Mouse (Mus musculus) common myeloid progenitor, adult 5-6 weeks (primary cell): ENCODE measurements around the gene Ganc. TPM values are rescaled to one million over a fixed set of nuclear protein-coding genes. Genes with fewer than 3 reads are reported as not detected.

Source experiments
- ATAC-seq: replicated peaks from 2 replicates; pipeline ENCODE4 v1.8.0; 2016; ENCODE audit warnings: low read depth, mild to moderate bottlenecking, moderate TSS enrichment, inconsistent platforms; ENCODE audit not compliant: poor library complexity, severe bottlenecking
- total RNA-seq: library from RNA; stranded (forward); fragments of 200-1000, 187-1606 nt; gene quantifications from 2 replicates; pipeline ENCODE4 v1.2.3, GENCODE M21; 2017

Gene Ganc
- total RNA-seq, result 20.6 and 21.9 TPM in 2 replicates

DNA sequence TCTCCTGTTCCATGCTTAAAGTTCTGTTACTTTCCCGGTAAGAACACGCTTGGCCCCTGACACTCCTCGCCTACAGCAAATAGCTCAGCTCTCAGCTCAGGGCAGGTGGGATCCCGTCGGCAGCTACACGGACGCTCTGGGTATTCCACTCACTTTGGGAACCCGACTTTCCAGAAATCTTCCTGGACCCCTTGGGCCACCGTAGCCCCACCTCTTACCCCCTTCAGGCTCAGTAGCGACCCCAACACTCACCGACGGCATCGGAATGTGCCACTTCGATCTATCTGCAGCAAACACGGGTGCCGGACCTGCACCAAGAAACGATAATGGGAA is at the start of gene Ganc:
Gene Ganc (plus strand): TSS at position 244 of the 333 bp plus-strand sequence.
- ATAC-seq, result peak; percentile 52

DNA sequence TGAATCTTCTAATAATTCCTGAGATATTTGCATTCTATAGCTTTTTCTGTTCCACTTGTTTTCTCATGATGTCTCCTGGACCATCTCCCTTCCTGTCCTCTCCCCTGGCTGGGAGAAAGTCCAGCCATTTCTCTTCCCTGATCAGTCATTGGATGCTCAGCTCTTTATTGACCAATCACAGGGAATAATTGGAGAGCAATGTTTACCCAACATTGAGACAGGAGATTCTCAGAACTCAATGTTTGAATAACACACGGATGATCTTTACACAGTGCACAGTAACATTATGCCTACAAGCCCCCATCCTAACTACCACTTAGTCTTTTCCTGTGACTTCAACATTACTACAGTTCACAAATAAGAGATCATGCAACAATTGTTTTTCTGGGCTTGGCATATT is 43.3 kb upstream of the Ganc start:
- no peak for ATAC-seq

DNA sequence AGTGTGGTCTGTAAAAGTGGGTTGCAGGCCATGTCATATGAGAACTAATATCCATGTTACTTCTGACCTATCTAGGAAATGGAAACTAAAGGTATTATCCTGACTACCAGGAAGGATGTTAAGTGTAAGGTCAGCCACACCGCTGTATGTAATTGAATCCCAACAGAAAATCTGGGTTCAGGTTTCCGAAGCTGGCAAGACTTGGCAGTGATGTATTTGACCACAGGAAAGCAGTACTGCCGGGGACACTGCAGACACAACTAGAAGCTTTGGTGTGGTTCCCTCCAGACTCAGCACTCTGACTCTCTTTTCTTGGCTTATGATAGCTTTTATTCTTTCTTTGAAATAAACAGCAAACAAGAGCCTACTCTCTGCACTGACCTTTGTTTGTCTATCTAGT is 37.2 kb upstream of the Ganc start:
- no peak for ATAC-seq

DNA sequence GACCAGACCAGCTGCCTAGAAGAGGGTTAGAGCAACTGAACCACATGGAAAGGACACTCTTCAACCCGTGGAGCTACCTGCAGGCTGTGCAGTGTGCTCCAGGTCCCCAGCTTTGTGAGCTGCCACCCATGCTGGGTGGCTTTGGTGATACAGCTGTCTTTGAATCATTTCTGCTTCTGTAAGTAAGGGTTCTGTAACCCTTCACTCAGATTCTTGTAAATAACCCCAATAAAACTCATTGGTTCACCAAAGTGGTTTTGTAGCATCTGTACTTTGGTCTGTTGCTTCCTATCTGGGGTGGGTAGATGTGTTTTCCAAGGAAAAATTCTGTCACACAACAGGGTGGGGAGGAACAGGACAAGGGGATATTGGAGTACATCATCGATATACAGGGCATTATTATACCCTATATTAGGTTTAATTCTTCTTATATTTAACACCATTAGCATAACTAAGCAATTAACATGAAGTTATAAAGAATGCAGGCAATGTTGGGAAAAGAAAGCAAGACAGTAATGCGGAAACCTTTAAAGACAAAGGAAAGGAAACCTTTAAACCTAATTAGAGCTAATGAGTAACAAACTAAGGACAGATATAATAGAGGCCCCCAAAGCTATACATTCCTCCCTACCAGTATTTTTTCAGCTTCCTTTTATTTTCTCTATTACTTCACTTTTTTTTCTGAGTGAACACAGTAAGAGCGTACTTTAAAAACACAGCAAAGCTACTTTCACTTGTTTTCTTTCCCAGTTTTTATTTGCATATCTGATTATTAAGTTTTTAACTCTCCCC is 36.1 kb upstream of the Ganc start:
- ATAC-seq, result no peak

DNA sequence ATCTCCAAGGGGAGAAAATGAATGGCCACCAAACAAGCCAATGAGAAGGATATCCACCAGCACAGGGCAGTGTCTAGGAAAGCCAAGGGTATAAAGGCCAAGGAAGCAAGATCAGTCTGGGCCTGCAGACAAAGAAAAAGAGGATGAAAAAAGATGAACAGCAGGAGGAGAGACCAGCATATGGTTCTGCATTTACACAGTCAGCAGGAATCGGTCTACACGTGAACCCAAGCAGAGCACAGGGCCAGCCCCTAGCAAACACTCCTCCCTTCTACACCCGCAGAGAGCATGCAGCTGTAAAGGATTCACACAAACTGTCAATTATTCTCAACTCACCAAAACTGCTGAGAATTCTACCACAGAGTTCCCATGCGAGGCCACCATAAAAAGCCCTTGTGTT is 29.8 kb upstream of the Ganc start:
- no peak for ATAC-seq

DNA sequence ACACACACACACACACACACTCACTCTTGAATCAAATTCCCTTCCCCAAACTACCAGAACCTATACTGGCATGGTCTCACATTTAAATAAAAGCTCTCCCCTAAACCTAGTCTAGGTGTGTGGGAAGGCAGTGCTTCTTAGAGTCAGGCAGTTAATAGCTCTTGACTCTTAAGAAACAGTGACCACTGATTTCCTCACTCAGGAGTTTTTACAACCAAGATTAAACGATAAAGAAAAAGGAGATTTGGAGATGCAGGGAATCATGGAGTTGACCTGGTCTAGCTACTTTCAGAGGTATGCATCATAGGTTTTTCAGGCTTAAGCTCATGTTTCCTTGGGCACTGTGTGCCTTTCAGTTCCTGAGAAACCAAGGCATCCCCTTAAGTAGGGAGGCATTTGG is 17.4 kb upstream of the Ganc start:
- no peak for ATAC-seq

DNA sequence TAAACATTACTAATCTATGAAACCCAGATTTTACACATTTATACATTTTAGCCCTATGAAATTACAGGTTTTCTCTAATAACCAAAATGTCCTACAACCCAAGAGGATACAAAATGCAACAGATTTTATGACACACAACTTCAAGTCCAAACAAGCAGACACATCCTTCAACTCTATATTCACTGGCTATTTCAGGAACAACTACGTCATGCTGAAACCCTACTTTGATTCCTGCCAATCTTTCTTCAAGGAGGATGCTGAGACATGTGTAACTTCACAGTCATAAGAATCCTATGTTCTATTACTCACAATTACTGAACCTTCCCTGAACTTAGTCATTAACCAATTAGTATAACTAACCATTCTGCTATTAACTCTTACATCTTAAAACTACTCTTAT is 16.4 kb upstream of the Ganc start:
- ATAC-seq, result no peak

DNA sequence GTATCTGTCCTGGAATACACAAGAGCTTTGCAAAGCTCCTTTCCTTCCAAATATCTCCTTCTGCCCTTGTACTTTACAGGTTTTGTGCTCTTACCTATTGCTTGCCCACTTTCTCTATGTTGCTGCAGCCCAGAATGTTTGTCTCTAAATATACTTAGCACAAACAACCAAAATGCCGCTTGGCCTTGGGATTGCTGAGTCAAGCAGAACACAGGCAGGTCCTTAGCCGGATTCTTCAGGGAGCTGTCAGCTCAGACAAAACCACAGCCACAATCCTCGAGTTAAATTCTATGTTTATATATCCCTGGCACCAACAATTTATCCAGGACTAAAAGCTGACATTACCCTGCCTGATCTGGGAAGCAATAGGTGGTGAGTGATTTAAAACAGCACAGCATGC is 14.3 kb upstream of the Ganc start:
- no peak for ATAC-seq

DNA sequence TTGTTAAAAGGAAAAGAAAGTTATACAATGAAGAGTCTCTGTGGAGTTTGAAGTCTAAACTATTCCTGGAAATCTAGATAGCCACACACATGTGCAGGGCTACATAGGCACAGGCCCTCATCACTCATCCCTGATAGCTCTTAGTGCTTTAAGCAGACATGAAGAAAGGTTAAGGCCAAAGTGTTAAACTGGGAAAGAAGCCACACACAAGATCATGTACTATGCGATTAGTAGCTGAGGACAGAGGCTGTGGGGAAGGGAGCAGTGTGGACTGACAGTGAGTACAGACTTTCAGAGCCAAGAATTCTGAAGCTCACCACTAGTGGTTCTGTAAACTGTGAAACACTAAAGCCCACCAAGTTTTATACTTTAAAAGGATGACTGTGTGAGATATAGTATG is 12.8 kb upstream of the Ganc start:
- no peak for ATAC-seq

DNA sequence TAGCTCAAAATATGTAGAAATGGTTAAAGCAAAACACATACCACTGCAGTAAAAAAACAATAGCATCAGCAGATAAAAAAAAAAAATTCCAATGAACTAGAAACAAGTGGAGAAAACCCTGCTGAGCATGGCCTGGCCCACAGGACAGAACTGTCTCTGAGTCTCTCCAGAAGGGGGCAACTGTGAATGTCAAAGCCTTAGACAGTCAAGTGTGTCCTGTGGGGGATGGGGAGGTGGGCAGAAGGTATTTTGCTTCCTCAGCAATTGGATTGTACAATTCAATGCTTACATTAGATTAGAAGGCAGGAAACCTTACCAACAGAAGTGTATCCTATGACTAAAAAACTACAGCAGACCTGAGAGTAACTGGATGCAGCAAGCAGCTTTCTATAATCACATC is 11.3 kb upstream of the Ganc start:
- ATAC-seq, result no peak

DNA sequence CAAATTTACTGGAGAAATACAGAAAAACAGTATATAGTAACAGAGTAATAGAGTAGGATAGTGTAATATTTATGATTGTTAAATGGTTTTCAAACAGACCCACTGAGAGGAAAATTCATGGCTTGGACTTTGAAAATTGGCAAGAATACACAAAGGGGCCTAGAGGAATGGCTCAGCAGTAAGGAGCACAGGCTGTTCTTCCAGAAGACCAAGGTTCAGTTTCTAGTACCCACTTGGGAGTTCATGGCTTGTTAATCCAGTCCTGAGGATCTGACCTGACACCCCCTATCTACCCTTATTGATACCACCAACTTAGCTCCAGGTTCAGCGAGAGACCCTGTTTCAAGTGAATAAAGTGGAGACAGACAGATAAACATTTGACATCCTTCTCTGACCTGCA is 5.7 kb upstream of the Ganc start:
- no peak for ATAC-seq

DNA sequence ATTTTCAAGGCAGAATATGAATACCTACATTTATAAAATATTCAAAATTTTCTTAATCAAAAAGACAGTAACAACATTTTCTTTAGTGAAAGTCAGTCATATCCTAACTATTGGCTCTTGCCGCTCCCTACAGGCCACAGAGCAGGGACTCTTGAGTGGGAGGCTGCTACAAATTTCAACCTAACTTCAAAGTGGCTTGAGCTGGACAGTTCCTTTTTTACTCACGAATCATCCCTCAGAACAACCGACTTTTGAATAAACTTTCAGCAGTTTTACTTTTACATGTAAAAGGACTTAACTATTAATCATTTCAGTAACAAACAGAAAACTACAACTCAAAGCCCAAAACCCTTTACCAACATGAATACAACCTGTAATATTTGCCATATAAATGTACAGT is 883 bp upstream of the Ganc start:
- ATAC-seq, result no peak

DNA sequence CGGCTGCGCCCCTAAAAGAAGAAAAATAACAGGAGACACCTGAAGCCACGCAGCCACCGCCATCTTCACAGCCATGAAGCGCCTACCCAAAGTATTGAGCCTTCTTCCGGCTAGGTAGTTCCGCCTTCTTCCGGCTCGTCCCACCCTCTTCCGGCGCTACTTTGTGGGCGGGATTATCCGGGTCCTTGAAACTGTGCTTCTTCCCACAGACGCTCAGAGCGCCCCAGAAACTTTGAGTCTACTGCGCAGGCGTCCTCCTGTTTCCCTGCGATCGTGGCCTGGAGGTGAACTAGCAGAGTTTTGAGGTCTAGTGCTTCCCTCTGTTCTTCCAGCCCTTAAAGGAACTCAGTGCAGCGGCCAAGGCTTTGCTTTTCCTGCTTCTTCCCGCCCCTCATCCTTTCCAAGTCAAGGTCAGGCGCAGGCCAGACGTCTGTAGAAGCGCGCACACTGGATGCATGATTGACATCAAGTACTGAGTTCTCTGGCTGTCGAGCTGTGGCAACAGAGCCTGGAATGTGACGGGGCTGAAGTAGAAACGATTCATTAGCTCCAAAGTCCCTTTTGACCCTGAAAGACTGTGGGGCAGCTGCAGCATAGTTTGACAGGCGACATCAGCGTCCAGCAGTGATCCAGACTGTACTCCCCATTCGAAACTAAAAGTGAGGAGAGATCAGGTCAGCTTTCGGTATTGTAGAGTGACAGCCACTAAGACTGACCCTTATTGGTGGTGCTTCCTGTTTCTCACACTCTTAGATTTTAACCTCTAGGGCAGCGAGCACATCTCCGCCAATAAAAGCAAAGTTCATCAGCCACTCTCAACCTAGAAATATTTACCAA is 508 bp downstream of the Ganc start, which contains the start of gene Tmem87a:
Gene Tmem87a (minus strand): TSS at position 128 of the 837 bp plus-strand sequence.
- ATAC-seq, result peak; percentile 98

DNA sequence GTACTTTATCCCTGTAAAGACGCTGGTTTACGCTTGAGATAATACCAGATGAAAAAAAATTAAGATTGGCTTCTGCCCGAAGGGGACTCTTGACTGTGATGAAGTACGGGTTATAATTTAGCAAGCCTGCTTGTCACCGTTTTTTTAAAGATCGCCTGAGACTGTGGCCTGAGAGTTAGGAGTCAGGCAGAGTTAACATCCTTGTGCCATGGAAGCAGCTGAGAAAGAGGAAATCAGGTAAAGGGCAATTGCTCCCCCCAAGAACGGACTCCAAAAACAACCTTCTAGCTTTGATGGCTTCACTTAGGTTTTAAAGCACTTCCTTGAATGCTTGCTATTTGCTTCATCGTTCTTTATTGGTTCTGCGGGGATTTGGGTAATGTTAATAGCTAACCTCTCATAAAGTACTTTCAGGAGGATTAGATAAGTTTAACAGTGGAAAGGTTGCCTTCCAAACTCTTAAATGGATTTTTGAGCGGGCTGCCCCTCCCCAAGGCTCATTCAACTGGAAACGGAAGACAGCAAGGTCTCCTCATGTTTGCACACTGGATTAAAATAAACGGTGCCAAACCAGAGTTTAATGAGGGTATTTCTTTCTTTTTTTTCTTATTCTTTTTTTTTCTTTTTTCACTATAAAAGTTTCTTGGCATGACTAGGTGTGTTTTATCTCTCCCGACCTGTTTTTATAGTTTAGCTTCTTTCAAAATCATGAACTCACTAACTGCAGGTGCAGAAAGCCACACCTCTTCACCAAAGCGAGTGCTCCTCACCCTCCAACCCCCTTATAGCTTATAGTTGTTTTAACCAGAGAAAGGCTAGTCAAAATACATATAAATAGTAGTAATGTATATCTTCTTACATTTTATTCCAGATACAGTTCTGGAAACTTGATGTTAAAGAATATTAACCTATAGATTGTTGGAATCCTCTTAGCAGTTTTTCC is 1.4 kb downstream of the Ganc start:
- ATAC-seq, result no peak

DNA sequence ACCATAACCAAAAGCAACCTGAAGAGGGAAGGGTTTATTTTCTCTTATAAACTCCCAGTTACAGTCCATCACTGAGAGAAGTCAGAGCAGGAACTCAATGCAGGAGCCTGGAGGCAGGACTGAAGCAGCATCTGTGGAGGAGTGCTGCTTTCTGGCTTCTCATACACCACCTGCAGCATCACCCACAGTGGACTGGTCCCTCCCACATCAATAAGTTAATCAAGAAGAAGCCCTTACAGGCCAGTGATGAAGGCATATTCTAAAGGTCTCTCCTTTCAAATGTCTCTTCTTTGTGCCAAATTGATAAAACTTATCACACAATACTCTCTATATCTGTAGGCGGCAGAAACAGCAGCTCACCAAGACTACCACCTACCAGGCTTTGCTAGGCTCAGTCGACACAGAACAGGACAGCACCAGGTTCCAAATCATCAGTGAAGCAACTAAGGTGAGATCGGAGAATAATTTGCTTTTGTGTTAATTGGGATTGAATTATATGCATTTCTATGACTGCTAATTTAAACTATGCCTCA is 7.5 kb downstream of the Ganc start:
- ATAC-seq, result no peak

DNA sequence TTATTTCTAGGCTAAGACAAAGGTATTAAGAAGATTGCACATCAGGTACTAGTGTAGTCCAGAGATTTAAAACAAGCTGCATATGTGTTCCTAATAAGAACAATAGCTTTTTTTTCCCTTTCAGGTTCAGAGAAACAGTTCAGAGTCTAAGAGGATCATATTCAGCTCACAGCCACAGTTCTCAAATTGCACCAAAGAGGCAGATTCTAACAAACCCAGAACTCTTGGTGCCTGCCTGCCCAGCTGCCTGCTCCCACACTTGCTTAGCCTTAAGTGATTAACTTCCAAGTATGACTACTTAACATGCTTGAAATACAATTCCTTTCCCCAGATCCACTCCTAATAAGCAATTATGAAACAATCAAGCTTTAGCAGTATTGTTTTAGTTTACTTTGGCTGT is 10.4 kb downstream of the Ganc start:
- no peak for ATAC-seq

DNA sequence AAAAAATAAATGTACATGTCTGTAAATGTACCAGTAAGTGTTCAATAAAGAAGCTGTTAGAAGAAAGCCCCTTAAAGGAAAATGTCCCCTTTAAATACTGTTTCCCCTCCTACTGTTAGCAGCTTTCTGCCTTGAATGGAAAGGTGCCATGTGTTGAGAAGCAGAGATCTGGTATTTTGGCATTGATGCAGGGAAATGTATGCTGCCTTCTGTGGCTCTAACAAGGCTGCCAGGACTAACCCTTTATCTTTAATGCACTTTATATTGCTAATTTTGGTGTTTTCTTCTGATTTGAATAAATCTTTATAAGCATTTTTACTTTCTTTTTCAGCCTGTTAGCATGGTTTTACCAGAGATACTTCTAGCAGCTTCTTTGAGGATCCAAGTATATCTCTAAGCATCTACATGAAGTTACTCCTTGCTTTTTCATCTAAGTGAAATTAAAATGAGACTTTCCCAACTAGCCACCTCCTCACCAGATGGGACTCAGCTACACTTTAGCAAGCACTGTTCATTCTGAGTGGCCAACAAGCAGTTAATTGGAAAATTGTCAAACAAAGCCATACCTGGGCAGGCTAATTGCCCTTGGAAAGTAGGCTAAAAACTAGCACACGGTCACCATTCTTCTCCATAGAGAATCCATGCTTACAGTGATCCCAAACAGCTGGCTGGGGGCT is 11.2 kb downstream of the Ganc start:
- ATAC-seq, result no peak

DNA sequence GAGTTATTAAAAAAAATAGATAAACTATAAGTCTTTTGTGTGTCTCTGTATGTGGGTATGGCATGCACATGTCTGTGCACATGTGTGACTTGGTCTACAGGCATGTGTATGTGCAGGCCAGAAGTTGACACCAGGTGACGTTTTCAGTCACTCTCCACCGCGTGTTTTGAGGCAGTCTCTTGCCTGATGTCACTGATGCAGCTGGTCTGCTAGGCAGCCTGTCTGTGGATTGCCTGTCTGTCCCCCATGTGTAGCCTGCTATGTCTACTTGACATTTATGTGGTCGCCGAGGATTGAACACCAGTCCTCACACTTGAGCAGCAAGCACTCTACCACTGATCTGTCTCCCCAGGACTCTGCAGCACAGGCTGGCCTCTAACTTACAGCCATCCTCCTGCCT is 20.7 kb downstream of the Ganc start:
- ATAC-seq, result no peak

DNA sequence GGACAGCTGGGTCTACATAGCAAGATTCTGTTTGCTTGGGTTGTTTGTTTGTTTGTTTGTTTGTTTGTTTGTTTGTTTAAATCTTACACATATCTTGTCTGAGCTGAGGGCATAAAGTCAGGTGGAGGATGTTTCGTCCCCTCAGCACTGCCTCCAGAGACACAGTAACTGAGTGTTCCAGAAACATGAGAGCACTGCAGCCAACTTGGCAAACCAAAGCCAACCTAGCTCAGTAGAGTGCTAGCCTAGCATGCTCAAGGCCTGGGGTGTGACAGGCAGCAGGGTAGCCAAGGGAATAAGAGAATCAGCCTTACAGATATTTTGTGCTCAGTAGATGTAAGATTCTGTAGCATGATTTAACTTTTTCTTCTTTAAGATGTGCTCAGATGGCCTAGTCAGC is 40.8 kb downstream of the Ganc start:
- no peak for ATAC-seq

DNA sequence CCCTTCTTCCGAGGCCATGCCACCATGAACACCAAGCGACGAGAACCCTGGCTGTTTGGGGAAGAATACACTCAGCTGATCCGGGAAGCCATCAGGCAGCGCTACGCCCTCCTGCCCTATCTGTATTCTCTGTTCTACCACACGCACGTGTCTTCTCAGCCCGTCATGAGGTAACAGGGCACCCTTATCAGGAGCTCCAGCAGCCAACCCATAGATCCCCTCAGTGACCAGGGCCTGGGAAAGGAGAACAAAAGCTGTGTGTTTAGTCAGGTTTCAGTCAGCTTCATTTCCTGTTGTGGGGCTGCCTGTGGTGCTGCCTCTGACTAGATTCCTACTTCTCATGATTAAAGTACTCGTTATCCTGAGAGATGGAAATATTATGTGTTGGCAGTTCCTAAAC is 42.7 kb downstream of the Ganc start:
- ATAC-seq, result peak; percentile 100
